Mouse (Mus musculus) thymus, postnatal 14 days (tissue): Measurements from ENCODE around the gene Lrcol1.
A peak's percentile ranks its signal among the peaks of the same experiment; 100 is the strongest.

Source experiments
- DNase-seq: peaks from one replicate; pipeline ENCODE4 v3.0.0; 2021

The Lrcol1 gene

GRCm38 (mm10) chr5:110386371-110387330 is 42.1 kb downstream of the Lrcol1 start:
- DNase-seq, result peak; percentile 42

DNA sequence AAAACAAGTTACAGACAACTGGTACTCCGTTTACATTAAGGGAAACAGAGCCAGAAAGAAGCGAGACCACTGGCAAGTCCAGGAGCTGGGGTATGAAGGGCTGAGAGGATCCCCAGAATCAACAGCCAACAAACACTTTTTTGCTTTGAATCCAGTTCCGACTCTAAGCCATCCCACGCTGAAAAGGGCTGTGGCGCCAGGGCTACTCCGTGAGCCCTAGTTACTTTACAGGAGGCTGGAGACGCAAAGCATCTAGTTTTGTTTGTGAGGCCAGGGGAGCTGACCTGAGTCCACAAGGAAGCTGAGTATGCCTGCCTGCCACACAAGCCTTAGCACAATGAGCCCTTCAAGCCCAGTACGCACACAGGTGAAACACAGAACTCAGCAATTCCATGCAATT is 42.8 kb downstream of the Lrcol1 start:
- no peak for DNase-seq

DNA sequence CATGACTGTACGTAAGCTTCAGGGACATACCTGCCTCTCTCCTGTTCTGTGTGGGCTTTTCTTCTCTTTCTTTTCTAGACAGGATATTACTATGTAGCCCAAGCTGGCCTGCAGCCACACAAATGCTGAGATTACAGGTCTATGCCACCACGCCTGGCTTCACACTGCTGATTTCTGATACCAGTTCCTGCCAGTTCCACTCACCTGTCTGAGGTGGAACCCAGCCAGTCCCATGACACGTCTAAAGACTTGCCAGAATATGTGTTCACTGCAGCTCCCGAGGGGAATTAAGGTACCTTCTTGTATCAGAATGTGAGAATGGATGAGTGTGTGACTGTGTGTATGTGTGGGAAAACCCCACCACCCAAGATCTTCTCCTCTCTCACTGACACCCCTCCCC is 46.1 kb downstream of the Lrcol1 start:
- no peak for DNase-seq

DNA sequence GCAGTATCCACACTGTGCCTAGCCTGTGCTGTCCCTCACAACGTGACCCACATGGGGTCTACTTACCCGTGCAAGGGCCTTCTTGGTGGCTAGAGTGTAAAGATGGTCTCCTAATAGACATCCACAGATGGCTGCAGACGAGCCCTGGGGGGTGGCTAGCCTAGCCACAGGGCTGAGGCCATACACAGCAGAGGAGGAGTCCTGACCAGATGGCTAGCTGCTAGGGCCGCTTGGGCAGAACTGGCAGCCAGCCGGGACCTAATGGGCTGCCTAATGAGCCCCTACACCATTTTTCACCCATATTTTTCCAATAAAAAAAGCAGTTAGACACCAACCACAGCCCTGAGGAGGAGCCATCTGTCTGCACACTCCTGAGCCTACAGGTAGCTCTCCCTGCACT is 48.2 kb downstream of the Lrcol1 start:
- DNase-seq, result no peak

- DNase-seq, result no peak
These were observed 50.6 kb downstream of the Lrcol1 start for GRCm38 (mm10) chr5:110395006-110395661.

GRCm38 (mm10) chr5:110401101-110401500 is 56.6 kb downstream of the Lrcol1 start:
- DNase-seq, result no peak

GRCm38 (mm10) chr5:110402557-110402956 is 58.0 kb downstream of the Lrcol1 start:
- no peak for DNase-seq

GRCm38 (mm10) chr5:110403931-110404330 is 59.4 kb downstream of the Lrcol1 start:
- no peak for DNase-seq
